Mouse (Mus musculus): ENCODE measurements around the gene Siglece.

GRCm38 (mm10) chr7:43652683-43653082, 7.3 kb downstream of the Siglece start:
- TF ChIP-seq POLR2A (IDR thresholded peaks at IDR 0.05; ENCODE audit: low read depth, low read length) (no peak), CTCF (IDR thresholded peaks at IDR 0.05; ENCODE audit: extremely low read depth, insufficient read length, insufficient replicate concordance, low read depth, low read length) (no peak)
